Mouse (Mus musculus) lung, postnatal 10 days (tissue): ENCODE data around the gene Adprhl1.
A peak's percentile ranks its signal among the peaks of the same experiment; 100 is the strongest.

Experiments used
- DNase-seq: peaks from one replicate; pipeline ENCODE4 v3.0.0; 2021

The Adprhl1 gene

DNA sequence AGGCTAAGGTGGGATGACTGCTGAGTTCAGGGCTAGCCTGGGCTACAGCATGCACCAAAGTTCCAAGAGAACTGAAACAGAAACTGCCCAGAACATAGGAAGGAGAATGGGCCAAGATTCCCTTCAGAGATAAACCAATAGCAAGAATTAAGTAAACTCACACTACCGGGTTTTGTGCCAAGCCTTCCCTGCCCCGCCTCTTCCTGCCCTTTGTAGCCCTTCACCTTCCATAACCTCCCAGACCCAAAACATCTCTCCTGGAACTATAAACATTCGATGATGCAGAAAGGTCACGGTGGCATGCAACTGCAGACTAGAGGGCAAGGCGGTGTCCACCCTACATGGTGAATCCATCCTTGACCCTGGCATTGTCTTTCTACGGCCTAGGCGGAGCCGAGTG lies 63.7 kb downstream of the Adprhl1 start:
- peak; percentile 81 for DNase-seq

DNA sequence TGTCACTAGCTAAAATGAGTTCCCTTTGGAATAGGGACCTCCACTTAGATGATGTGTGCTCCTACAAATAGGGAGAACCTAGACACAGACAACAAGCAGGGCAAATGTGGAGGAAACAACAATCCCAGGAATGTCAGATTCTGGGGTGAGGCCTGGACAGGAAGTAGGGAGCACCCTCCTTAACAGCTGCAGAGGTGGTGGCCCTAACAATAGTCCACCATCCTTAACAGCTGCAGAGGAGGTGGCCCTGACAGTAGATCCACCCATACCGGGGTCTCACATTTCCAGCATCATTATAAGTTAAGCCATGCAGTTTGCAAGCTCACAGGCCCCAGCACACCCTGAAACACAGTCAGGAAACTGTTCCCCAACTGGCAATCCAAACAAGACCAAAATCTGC lies 65.1 kb downstream of the Adprhl1 start:
- DNase-seq, result no peak

DNA sequence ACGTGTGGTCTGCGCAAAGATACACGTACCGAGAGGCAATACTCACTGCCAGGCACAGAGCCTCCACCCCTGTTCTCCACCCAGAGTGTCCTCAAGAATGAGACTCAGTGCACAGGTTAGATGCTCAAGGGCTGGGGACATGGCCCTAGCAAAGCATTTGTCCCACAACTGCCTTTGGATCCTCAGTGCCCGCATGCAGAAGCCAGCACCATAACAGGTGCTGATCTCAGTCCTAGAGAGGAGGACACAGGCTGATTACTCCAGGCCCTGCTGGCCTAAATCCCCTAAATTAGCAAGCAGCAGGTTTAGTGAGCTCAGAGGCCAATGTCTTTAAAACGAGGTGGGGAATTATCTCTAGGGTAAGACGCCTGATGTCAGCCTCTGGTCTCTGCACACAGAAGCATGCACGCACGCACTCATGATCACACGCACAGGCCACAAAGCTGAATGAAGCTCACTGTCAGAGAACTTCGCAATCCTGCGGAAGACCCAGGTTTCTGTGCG lies 65.9 kb downstream of the Adprhl1 start:
- no peak for DNase-seq

DNA sequence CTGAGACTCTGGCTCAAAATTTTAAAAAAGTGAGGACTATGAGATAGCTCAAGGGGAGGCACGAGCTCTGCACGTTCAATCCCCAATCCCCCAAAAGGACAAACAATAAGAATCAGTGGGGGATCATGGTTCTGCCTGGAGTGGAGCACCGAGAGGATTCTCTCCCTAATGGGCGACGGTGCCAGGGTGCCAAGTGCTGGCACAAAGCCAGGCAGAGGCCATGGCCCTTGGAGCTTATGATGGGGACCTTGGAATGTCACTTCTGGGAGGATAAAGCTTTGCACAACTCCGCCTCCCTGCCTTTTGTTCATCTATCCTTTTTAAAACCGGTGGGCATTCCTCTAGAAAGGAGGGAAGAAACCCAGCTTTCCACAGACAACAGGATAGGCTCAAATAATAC lies 66.3 kb downstream of the Adprhl1 start:
- no peak for DNase-seq

DNA sequence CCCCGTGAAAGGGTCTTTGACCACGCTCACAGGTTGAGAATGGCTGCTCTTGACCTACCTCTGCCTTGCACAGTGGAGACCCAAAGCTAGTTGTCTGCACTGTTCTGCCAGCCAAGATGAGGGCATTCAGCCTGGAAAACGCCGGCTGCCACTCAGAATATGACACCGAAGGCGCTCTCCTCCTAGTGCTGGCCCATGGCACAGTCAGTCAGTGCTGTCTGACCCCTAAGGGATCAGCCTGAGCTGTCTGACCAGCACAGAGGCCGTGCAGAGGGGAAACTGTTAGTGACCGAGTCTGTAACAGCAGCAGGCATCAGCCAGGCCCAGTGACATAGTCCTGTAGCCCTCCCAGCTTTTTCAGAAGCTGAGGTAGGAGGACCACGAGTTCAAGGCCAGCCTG lies 66.7 kb downstream of the Adprhl1 start:
- no peak for DNase-seq

DNA sequence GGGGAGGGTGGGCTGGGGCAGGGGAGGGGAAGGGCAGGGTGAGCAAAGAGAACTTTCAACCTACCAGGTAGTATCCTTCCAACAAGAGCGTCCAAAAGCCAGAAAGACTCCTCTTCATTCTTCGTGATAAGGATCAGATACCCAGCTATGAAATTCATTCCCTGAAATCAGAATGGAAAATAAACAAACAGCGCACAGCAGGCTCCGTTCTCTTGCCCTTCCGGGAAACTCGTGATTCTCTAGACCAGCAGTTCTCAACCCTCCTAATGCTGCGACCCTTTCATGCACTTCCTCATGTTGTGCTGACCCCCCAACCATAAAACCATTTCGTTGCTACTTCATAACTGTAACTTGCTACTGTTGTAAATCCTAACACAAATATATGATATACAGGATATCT lies 67.1 kb downstream of the Adprhl1 start:
- DNase-seq, result no peak

DNA sequence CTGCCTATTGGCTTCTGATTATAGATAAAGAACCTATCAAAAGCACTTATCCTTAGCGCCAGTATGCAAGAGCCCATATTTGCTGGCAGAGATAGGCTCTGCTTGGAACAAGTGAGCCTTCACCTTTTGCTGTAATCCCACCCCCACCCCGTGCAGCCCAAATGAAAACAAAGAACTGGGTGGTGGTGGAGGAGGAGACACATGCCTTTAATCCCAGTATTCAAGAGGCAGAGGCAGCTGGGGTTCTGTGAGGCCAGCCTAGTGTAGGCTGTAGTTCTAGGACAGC lies 72.3 kb downstream of the Adprhl1 start:
- DNase-seq, result no peak

DNA sequence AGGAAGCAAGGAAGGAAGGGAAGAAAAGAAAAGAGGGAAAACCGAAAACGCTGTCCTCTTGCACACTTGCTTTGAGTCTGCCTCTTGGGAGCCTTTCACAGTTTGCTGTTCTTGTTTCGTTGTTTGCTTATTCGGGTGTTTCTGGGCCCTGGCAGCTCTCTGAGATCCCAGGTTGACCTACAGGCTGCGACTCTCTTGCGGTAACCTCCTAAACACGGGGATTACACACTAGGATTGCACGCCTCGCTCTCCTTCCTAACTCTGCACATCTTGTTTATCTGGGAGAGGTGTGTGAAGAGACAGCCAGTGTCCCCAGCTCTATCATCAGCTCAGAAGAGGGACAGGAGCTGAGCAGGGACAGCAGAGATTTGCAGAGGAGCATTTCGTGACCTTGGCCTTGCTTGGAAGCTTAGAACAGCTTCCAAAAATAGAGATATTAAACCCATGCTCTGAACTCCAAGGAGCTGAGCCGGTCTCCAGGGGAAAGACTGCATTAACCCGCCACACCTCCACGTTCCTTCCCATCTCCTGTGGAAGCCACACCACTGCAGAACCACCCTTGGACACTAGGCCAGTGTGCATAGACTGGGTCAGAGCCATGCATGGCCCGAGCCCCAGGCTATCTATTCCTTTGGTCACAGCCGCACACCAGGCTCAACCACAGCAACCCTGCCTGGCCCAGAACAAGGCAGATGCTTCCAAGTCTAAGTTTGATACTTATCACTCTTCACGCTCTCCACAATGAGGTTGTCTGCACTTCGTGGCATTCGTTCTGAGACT lies 72.9 kb downstream of the Adprhl1 start:
- no peak for DNase-seq

DNA sequence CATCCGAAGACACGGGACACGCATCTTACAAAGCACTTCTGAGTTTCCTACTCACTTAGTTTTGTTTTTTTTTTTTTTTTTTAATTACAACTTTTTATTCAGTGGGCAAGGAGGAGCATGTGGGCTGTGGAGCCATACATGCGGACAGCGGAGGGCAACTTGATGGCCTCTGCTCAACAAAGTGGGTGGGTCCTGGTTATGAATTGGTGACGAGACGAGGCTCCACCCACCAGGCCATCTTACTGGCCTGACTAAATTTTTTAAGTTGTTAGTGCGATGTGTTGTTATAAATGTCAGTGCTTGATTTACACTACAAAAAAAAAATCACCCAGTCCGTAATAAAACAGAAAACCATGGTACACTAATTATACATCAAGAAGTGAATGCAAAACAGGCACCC lies 73.6 kb downstream of the Adprhl1 start:
- peak; percentile 27 for DNase-seq

DNA sequence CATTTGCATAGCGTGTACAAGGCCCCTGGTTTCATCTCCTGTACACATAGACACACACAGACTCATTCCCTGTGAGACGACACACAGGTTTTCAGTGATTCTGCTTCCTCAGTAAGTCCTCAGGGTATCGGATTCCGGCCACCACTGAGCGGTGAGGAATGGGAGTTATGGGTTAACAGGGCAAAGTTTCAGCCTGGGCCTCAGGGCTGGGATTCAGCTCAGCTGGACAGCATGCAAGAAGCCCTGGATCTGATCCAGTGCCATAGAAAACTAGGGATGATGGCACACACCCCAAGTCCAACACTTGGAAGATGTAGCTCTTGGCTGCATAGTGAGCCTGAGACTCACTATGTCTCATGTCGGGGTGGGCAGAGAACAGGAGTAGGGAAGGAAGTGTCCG lies 74.0 kb downstream of the Adprhl1 start:
- no peak for DNase-seq

DNA sequence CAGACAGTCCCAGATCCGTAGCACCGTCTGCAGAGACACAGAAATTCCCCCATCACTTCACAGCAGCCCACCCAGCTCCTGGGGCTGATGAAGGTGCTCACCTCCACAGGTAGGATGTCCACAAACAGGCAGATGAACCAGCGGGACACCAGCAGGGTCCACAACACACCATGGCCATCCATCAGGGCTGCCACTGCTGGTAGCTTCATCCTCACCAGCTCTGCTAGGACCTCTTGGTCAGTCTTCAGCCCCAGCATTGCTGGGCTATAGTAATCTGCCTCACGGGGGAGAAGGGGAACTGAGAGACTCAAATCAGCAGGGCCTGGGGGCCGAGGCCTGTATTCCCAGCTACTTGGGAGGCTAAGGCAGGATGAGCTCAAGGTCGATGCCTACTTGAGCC lies 74.5 kb downstream of the Adprhl1 start:
- no peak for DNase-seq

DNA sequence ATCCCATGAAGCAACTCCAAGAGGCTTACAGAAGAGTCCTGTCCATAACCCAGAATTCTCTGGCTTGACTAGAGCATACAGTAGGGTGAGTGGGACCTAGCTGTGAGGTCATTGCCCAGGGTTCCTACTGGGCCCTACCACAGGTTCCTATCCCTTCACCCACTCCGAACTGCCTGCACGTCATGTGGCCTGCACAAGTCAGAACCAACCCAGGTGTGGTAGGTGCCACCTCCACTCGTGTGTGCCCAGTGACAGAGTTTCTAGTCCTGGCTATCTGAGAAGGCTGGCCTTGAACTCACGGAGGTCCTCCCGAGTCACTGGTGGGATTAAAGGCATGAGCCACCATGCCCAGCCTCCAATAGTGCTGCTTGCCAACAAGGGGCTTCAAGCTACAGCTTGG lies 75.8 kb downstream of the Adprhl1 start:
- no peak for DNase-seq

DNA sequence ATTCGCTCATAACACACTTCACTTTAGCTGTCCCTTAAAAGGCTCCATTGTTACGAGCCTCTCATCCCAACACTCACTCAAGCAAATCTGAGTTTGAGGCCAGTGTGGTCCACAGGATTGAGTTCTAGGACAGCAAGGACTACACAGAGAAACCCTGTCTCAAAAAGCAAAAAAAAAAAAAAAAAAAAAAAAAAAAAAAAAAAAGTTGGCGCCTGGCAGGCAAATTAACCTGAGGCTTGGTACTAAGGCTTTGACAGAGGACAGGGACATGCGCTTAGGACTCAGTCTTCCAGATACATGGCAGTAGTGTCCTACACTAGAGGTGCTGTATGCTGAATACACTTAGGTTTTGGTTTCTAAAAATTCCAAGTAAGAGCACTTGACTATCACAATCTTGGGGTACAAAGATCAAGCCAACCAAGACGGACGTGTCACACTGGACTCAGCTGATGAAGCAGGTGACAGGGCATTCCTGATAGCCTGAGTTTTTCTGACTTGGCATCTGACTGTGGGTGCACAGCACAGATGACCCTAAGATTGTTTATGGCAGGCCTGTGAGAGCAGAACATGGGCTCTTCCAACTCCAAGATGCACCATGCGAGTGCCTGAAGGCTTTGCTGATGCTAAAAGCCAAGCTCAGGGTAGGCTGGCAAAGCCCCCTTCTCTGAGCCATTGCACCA lies 76.6 kb downstream of the Adprhl1 start:
- no peak for DNase-seq

DNA sequence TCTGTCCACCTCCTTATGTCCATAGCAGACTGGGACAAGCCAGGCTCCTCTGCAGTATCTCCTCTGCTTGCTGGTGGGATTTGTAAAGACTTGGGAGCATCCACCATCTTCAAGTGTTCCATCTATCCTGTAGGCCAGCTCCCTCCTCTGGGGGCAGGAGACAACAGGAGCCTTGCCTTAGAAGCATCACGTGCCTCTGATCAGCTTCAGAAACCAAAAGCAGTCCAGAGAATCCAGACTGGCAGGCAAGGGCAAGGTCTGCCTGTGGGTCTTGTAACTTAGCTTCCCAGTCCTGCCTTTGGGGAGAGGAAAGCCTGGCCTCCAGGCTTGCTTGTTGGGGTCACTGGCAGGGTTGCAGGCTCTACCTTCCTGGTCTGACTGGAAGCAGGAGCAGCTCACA lies 78.3 kb downstream of the Adprhl1 start:
- DNase-seq, result no peak

DNA sequence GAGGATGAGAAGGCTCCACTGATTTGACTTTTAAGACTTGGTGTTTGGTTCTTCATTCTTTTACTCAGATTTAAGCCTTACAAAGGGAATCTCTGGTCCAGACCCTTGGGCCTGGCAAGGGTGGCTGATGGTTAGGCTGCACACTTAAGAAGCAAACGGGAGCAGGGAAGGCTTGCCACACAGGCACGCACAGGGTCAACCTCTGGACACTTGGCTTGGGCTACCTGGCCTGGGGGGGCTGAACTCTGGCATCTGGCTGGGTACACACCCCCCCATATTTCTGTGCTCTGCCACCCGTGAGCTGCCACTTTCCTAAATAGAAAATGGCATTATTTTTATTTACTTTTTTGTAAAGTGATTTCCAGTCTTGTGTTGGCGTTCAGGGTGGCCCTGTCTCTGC lies 79.2 kb downstream of the Adprhl1 start:
- no peak for DNase-seq

DNA sequence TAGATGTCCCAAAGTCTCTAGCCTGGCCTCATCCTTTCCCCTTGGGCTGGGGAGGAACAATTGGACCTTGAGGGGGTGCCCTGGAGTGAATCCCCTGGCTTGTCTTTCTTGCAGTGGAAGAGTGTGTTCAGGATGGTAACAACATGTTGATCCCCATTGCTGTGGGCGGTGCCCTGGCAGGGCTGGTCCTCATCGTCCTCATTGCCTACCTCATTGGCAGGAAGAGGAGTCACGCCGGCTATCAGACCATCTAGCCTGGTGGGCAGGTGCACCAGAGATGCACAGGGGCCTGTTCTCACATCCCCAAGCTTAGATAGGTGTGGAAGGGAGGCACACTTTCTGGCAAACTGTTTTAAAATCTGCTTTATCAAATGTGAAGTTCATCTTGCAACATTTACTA lies 79.7 kb downstream of the Adprhl1 start:
- no peak for DNase-seq
